Mouse (Mus musculus) forebrain, embryonic 14.5 days (tissue): ENCODE measurements around the gene Nf1. TPM values are rescaled to one million over a fixed set of nuclear protein-coding genes. Genes with fewer than 3 reads are reported as not detected.

Experiments used
- ATAC-seq: fragments of 200-750 bp; cut with Nextera tagmentation; 2 replicates; pipeline ENCODE4 v1.8.0; 2017; ENCODE audit warnings: mild to moderate bottlenecking, moderate library complexity
- DNase-seq: peaks from one replicate; pipeline ENCODE4 v3.0.0-alpha.2; 2015; ENCODE audit warnings: low spot score
- H3K27ac ChIP-seq: fragments of 300-500 bp; sonication (generic); 2 replicates; pipeline ENCODE4 v1.5.1; 2014; ENCODE audit warnings: low read depth, mild to moderate bottlenecking, control low read depth, low read length, moderate library complexity
- H3K27me3 ChIP-seq: fragments of 300-500 bp; sonication (generic); replicated peaks from 2 replicates; pipeline ENCODE4 v1.6.1; 2014; ENCODE audit warnings: low read length, control low read depth, mixed read lengths; ENCODE audit not compliant: control insufficient read depth, insufficient read depth
- H3K36me3 ChIP-seq: fragments of 300-500 bp; sonication (generic); 2 replicates; pipeline ENCODE4 v1.6.1; 2014; ENCODE audit warnings: low read length, control low read depth; ENCODE audit not compliant: control insufficient read depth, insufficient read depth
- H3K4me1 ChIP-seq: fragments of 300-500 bp; sonication (generic); 2 replicates; pipeline ENCODE4 v1.6.1; 2014; ENCODE audit warnings: antibody characterized with exemption, low read length, control low read depth; ENCODE audit not compliant: control insufficient read depth, insufficient read depth
- H3K4me2 ChIP-seq: fragments of 300-500 bp; sonication (generic); 2 replicates; pipeline ENCODE4 v1.6.1; 2014; ENCODE audit warnings: mild to moderate bottlenecking, control low read depth, low read length
- H3K4me3 ChIP-seq: fragments of 300-500 bp; sonication (generic); 2 replicates; pipeline ENCODE4 v1.5.1; 2014; ENCODE audit warnings: low read depth, low read length, control low read depth
- H3K9ac ChIP-seq: fragments of 300-500 bp; sonication (generic); 2 replicates; pipeline ENCODE4 v1.6.1; 2014; ENCODE audit warnings: mild to moderate bottlenecking, low read length, control low read depth, moderate library complexity
- H3K9me3 ChIP-seq: fragments of 300-500 bp; sonication (generic); replicated peaks from 2 replicates; pipeline ENCODE4 v1.6.1; 2016; ENCODE audit warnings: low read length, control low read depth, mixed read lengths; ENCODE audit not compliant: control insufficient read depth
- WGBS: fragments of 180-500 bp; shearing (Covaris S2); extraction: QIAGEN DNeasy Blood & Tissue Kit; methylation state at CpG from one replicate; pipeline ENCODE4 v1.1.7; 2014; 5-methylcytosine and 5-hydroxymethylcytosine counted together
- polyA plus RNA-seq: library from polyadenylated mRNA; unstranded; fragments of >200 nt; fragmentation: Nextera tagmentation; extraction: Ambion mirVana; gene quantifications from 2 replicates; pipeline ENCODE4 v1.2.1, GENCODE M21; 2014

The Nf1 gene
- polyA plus RNA-seq, 1 experiment from 2014 or later, result 9.8 TPM

DNA sequence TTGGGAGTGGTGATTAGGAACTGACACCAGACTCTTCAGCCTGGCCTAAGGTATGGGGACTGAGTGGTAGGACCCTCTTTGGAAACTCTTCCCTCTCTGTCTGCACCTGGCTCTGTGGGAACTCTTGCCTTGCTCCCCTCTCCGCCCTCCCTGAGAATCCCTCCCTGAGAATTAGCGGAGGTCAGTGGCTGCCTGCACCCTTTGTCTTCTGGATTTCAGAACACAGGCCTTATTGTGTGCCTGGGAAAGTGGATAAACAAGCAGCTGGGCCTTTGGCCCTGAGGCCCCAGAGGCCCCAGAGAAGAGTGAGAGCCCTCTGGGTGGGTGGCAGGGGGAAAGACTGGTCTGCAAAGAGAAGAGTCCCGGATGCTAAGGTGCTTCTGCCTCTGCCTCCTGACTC, 273.6 kb downstream of the Nf1 start:
- H3K4me1 ChIP-seq, result peaks cover 19% of the 10 kb centered on the region
- H3K4me2 ChIP-seq, result no peak overlapping the region
- no peaks in the 10 kb centered on the region for H3K27me3 ChIP-seq
- no peaks in the 10 kb centered on the region for H3K36me3 ChIP-seq
- ATAC-seq (no peak), DNase-seq (no peak)
- 7% methylated on average over 3 of the region's 3 CpGs for WGBS
- no peaks in the 10 kb centered on the region for H3K9me3 ChIP-seq
- H3K4me3 ChIP-seq, result no peak overlapping the region
- no peak overlapping the region for H3K27ac ChIP-seq
- peak overlapping the region; percentile 8; the same call in 1 of the 2 replicates for H3K9ac ChIP-seq

DNA sequence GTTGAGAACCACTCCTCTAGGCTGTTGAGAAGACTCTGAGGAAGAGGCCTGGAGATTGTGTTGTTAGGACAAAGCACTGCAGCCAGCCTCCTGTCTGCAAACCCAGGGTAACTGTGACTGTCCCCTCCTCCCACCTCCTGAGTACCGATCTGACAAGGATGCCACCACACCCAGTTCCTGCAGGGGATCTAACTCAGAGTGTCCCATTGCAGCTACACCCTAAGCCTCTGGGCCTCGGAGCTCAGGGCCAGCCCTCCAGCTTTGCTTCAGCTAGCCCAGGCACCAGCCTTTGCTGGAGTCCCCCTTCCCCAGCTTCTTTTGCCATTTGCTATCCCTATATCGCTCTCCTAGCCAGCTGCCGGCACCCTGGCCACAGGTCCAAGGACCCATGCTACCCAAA, 274.2 kb downstream of the Nf1 start:
- no peak overlapping the region for H3K4me2 ChIP-seq
- no peak overlapping the region for H3K4me3 ChIP-seq
- no peak for ATAC-seq
- H3K9me3 ChIP-seq, result no peaks in the 10 kb centered on the region
- no peak for DNase-seq
- H3K9ac ChIP-seq, result no peak overlapping the region
- H3K27ac ChIP-seq, result no peak overlapping the region
- H3K4me1 ChIP-seq, result peaks cover 19% of the 10 kb centered on the region
- no peaks in the 10 kb centered on the region for H3K27me3 ChIP-seq
- H3K36me3 ChIP-seq, result no peaks in the 10 kb centered on the region
- 62% methylated on average over 4 of the region's 4 CpGs for WGBS

DNA sequence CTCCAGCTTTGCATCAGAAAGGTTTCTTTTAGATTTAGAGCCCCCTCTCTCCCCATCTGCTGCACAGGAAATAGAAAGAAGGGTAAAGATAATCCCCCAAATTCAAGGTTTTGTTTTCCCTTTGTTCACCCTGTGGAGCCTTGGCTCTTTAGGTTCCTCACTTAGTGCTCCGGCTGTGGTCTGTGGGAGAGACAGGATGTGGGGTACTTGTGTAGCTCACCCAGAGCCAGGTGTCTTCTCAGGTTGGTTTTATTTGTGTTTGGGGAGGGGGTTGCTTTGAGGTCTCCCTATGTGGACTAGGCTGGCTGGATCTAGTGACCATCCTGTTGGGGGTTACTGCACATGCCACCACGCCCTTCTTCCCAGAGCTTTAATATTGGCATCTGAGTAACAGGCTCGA, 275.4 kb downstream of the Nf1 start:
- Histone ChIP-seq H3K9ac (no peak overlapping the region), H3K27me3 (no peaks in the 10 kb centered on the region), H3K4me3 (no peak overlapping the region), H3K27ac (no peak overlapping the region), H3K9me3 (no peaks in the 10 kb centered on the region), H3K4me1 (peaks cover 19% of the 10 kb centered on the region), H3K4me2 (no peak overlapping the region), H3K36me3 (no peaks in the 10 kb centered on the region)
- WGBS, result 87% methylated on average over 3 of the region's 3 CpGs
- DNase-seq, result no peak
- ATAC-seq, result no peak

DNA sequence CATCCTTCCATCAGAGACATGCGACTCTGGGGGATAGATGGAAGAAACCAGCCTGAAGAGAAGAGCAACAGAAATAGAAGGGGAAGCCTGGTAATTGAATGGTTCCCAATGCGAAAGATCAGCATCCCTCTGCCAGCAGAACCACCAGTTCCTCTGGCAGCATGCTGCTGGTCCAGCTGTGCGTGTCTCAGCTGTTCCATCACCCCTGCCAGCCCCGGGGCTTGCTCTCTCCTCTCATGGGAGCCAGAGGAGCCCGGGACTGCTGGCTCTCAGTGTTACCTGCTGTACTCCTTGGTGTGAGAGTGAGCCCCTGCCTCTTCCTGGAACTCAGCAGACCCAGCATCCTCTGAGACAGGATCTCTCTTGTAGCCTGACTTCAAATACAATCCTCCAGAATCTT, 276.4 kb downstream of the Nf1 start:
- H3K36me3 ChIP-seq, result peaks cover 5% of the 10 kb centered on the region; the same call in 1 of the 2 replicates
- H3K27me3 ChIP-seq, result no peaks in the 10 kb centered on the region
- no peaks in the 10 kb centered on the region for H3K9me3 ChIP-seq
- no peak for ATAC-seq
- WGBS, result 65% methylated on average over 5 of the region's 5 CpGs
- H3K4me3 ChIP-seq, result no peak overlapping the region
- H3K4me1 ChIP-seq, result peaks cover 19% of the 10 kb centered on the region
- no peak overlapping the region for H3K4me2 ChIP-seq
- no peak for DNase-seq
- H3K27ac ChIP-seq, result no peak overlapping the region
- no peak overlapping the region for H3K9ac ChIP-seq

DNA sequence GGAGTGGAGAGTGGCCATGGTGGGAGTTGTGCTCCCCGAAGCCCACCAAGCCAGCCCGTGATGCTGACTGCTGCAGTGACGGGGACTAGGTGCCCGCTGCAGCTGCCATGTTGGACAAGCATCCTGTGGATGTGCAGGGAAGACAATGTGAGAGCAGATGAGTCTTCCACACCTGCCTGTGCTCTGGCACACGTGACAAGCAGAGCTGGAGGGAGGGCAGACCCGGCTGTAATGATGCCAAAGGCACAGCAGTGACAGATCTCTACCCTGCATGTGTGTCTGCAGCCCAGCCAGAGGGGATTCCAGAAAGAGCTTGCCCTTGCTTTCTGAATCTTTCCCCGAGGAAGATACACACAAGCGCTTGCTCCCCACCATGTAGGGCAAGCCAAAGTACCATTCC, 278.5 kb downstream of the Nf1 start:
- no peak overlapping the region for H3K9ac ChIP-seq
- no peaks in the 10 kb centered on the region for H3K9me3 ChIP-seq
- H3K27ac ChIP-seq, result no peak overlapping the region
- H3K4me3 ChIP-seq, result no peak overlapping the region
- H3K4me1 ChIP-seq, result peaks cover 4% of the 10 kb centered on the region
- WGBS, result 88% methylated on average over 8 of the region's 8 CpGs
- no peak overlapping the region for H3K4me2 ChIP-seq
- peaks cover 16% of the 10 kb centered on the region for H3K36me3 ChIP-seq
- ATAC-seq, result no peak
- H3K27me3 ChIP-seq, result no peaks in the 10 kb centered on the region
- DNase-seq, result no peak

DNA sequence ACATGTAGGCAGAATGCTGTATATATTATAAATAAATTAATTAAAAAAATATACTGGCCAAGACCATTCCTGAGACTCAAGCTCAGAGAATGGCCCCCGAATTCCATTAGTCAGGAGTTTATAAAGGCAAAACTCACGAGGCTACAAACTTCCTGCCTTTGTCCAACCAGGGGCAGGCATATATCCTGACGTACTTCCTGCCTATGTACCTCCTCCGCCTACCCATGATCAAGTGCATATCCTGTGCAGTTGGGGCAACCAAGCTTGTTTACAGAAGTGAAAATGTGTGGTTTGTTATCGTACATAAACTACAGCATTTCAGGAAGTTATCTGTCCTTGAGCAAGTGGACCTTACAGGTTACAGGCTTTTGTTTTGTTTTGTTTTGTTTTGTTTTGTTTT, 283.5 kb downstream of the Nf1 start:
- no peak overlapping the region for H3K4me3 ChIP-seq
- H3K36me3 ChIP-seq, result peaks cover 19% of the 10 kb centered on the region
- DNase-seq (no peak), ATAC-seq (no peak)
- 92% methylated on average over 5 of the region's 5 CpGs for WGBS
- H3K27me3 ChIP-seq, result no peaks in the 10 kb centered on the region
- no peaks in the 10 kb centered on the region for H3K9me3 ChIP-seq
- no peaks in the 10 kb centered on the region for H3K4me1 ChIP-seq
- H3K4me2 ChIP-seq, result no peak overlapping the region
- no peak overlapping the region for H3K9ac ChIP-seq
- H3K27ac ChIP-seq, result no peak overlapping the region

DNA sequence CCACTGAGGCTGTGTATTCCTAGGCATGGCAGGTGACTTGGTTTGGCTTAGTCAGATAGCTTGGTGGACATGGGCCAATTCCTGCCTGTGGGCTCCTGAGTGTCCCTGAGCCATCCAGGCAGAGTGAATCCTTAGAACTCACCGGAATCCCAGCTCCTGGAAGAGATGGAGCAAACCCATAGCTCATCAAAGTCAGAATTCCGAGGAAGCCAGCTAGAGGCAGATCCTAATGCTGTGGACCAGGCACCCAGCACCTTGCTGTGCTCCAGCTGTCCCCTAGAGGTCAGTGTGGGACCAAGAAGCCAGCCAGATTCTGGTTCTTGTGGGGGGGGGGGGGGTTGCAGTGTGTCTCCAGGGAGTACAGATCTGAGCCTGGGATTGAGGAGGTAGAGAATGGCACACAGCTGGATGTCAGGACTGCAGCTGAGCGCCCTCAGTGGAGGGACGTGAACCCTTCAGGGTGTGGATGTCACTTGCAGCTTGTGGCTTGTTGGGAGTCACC, 285.4 kb downstream of the Nf1 start:
- DNase-seq, result peak; percentile 64
- Histone ChIP-seq H3K9ac (no peak overlapping the region), H3K27me3 (no peaks in the 10 kb centered on the region), H3K4me1 (no peaks in the 10 kb centered on the region), H3K27ac (no peak overlapping the region), H3K36me3 (peaks cover 19% of the 10 kb centered on the region), H3K4me2 (no peak overlapping the region), H3K9me3 (no peaks in the 10 kb centered on the region), H3K4me3 (no peak overlapping the region)
- no peak for ATAC-seq
- WGBS, result 12% methylated on average over 4 of the region's 4 CpGs

DNA sequence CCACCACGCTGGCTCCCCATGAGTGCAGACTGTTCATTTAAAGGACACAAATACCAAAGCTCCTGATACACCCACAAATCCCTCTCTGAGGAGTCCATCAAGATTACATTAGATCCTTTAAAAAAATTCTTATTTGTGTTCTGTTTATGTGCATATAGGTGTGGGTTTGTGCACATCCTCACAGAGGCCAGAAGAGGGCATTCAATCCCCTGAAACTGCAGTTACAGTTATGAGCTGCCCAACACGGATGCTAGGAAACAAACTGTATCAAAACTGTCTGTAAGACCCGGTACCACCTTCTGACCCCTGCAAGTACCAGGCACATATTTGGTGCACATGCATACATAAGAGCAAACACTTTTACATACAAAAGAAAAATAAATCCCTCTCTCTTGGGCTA, 289.2 kb downstream of the Nf1 start:
- Histone ChIP-seq H3K27me3 (no peaks in the 10 kb centered on the region), H3K4me3 (no peak overlapping the region), H3K36me3 (0 out of 2 replicates have a peak, but pooled peaks cover 2% of the 10 kb centered on the region), H3K27ac (no peak overlapping the region), H3K4me1 (no peaks in the 10 kb centered on the region), H3K9me3 (no peaks in the 10 kb centered on the region), H3K4me2 (no peak overlapping the region), H3K9ac (no peak overlapping the region)
- no peak for ATAC-seq
- 68% methylated on average over 3 of the region's 3 CpGs for WGBS
- DNase-seq, result no peak

DNA sequence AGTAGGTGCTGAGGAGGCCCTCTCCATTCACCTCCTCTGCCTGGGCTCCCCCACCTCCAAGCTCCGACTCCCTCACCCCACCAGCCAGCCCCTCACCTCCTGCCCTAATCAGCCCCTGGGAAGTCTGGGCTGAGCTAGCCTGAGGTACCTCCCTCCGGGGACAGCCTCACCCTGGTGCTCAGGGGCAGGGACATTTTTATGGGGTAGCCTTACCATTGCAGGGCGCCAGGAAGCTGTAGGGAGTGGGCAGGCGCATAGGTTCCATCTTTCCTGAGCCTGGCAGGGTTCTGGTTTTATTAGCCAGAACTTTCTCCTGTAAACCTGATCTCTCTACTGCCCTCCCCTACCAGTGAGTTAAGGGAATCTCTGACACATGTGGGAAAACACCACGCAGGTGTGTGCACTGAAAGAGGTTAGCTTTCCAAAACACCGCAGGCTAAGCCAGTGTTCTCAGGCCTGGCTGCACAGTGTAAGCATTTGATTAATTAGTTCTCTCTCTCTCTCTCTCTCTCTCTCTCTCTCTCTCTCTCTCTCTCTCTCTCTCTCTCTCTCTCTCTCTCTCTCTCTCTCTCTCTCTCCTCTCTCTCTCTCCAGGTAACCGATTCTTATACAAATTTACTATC, 290.4 kb downstream of the Nf1 start:
- Histone ChIP-seq H3K9ac (no peak overlapping the region), H3K9me3 (no peaks in the 10 kb centered on the region), H3K27ac (no peak overlapping the region), H3K4me3 (no peak overlapping the region), H3K27me3 (no peaks in the 10 kb centered on the region), H3K36me3 (0 out of 2 replicates have a peak, but pooled peaks cover 8% of the 10 kb centered on the region), H3K4me2 (no peak overlapping the region), H3K4me1 (no peaks in the 10 kb centered on the region)
- ATAC-seq (no peak), DNase-seq (no peak)
- WGBS, result 76% methylated on average over 7 of the region's 7 CpGs
